ENCODE assay signal across 39 mouse cellular contexts in the genomic region with DNA sequence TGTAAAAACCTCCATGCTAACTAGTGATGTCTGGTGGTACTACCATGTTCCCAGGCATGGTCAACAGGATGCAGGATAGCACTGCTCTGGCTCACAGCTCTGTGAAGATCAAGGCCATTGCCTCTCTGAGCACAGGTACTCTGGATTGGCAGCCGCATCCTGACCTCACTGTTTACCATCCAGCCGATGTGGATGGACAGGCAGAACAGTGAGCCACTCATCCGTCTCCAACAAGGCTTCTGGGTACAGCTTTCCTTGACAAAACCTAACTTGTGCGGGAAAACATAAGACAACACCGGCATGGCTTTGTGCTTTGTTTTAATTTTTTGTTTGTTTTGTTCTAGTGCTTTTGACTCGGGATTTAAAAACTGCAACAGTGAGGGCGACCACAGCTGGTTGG. TPM values are rescaled to one million over a fixed set of nuclear protein-coding genes. Genes with fewer than 3 reads are reported as not detected.
"Had no signal": no experiment of that assay in that cellular context is flagged by ENCODE, and none has a peak within 500 bp of the region (broad histone marks: within the 10 kb centered on the region; RNA-seq: fewer than 3 reads in every experiment).

No protein-coding gene starts in this region.

- DNase-seq: forebrain, postnatal 0 days; gastrocnemius, postnatal 14 days; gastrocnemius, postnatal 36 days; heart, adult 18-20 months; heart, postnatal 10 days; heart, postnatal 36 days; kidney, adult 11 months; kidney, adult 2 months; kidney, adult 9 months; kidney, postnatal 14 days; kidney, postnatal 36 days; layer of hippocampus, adult 9-11 months; layer of hippocampus, postnatal 36 days; left cerebral cortex, postnatal 4 days had no signal

- H3K9ac ChIP-seq: forebrain, postnatal 0 days; heart, embryonic 12.5 days; hindbrain, embryonic 13.5 days; hindbrain, embryonic 15.5 days; intestine, embryonic 15.5 days; kidney, embryonic 15.5 days; limb, embryonic 13.5 days; limb, embryonic 15.5 days; liver, embryonic 12.5 days had no signal

- H3K4me1 ChIP-seq: hindbrain, embryonic 13.5 days; hindbrain, embryonic 15.5 days; intestine, embryonic 15.5 days; limb, embryonic 13.5 days; limb, embryonic 15.5 days; liver, embryonic 12.5 days had no signal

- H3K4me3 ChIP-seq: heart, embryonic 12.5 days; hindbrain, embryonic 13.5 days; hindbrain, embryonic 15.5 days; intestine, embryonic 15.5 days; kidney, embryonic 15.5 days; limb, embryonic 13.5 days; limb, embryonic 15.5 days; liver, embryonic 12.5 days had no signal

- H3K36me3 ChIP-seq: intestine, embryonic 15.5 days had no signal

- H3K4me2 ChIP-seq: heart, embryonic 12.5 days; hindbrain, embryonic 13.5 days; hindbrain, embryonic 15.5 days; intestine, embryonic 15.5 days; kidney, embryonic 15.5 days; limb, embryonic 13.5 days; limb, embryonic 15.5 days; liver, embryonic 12.5 days had no signal

- H3K27ac ChIP-seq: hindbrain, embryonic 13.5 days; hindbrain, embryonic 15.5 days; hindbrain, postnatal 0 days; intestine, embryonic 15.5 days; kidney, embryonic 15.5 days; kidney, postnatal 0 days; limb, embryonic 13.5 days; limb, embryonic 15.5 days; liver, embryonic 12.5 days had no signal

- H3K27me3 ChIP-seq: heart, embryonic 12.5 days; hindbrain, embryonic 13.5 days; hindbrain, embryonic 15.5 days; intestine, embryonic 15.5 days; kidney, embryonic 15.5 days; limb, embryonic 13.5 days; limb, embryonic 15.5 days; liver, embryonic 12.5 days had no signal

- H3K9me3 ChIP-seq: heart, embryonic 12.5 days; hindbrain, embryonic 13.5 days; hindbrain, embryonic 15.5 days; intestine, embryonic 15.5 days; kidney, embryonic 15.5 days; limb, embryonic 13.5 days; limb, embryonic 15.5 days; liver, embryonic 12.5 days had no signal

- ATAC-seq: forebrain, postnatal 0 days; hindbrain, postnatal 0 days; intestine, embryonic 15.5 days; liver, embryonic 12.5 days had no signal

RNA-seq across cellular contexts. Expression of a gene that starts 4.9 kb away (rescaled TPM):
- total RNA-seq: heart, adult 18-20 months; hematopoietic stem cell, adult 5-6 weeks had no signal
- polyA plus RNA-seq: heart, embryonic 14.5 days; liver, embryonic 12.5 days had no signal

RNA-seq across cellular contexts. Expression of a gene that starts 25.7 kb away (rescaled TPM):
- polyA plus RNA-seq: hindbrain, embryonic 11.5 days had no signal

RNA-seq across cellular contexts. Expression of a gene that starts 57.0 kb away (rescaled TPM):
- total RNA-seq: forebrain, postnatal 0 days; gastrocnemius, adult 18-20 months; gastrocnemius, adult 8-10 months; gastrocnemius, postnatal 14 days; gastrocnemius, postnatal 36 days; heart, adult 18-20 months; heart, adult 8-10 months; heart, postnatal 10 days; heart, postnatal 36 days; hematopoietic stem cell, adult 5-6 weeks; hindbrain, postnatal 0 days; layer of hippocampus, adult 18-20 months; layer of hippocampus, adult 8-10 months; layer of hippocampus, postnatal 14 days; layer of hippocampus, postnatal 36 days; left cerebral cortex, adult 18-20 months; left cerebral cortex, adult 8-10 months; left cerebral cortex, postnatal 10 days; left cerebral cortex, postnatal 25 days; left cerebral cortex, postnatal 4 days had no signal
- polyA plus RNA-seq: forebrain, postnatal 0 days; gonadal fat pad, adult 2 months; heart, embryonic 12.5 days; heart, embryonic 14.5 days; hindbrain, embryonic 11.5 days; hindbrain, embryonic 13.5 days; hindbrain, embryonic 15.5 days; hindbrain, postnatal 0 days; limb, embryonic 11.5 days; limb, embryonic 13.5 days; limb, embryonic 15.5 days; liver, embryonic 12.5 days had no signal
